Mouse (Mus musculus) adrenal gland, postnatal 10 days (tissue): ENCODE measurements around the gene Gm4836. TPM values are rescaled to one million over a fixed set of nuclear protein-coding genes. Genes with fewer than 3 reads are reported as not detected.
"Not testable (repeated sequence)": the region's sequence is repeated elsewhere in the genome, so short reads cannot be mapped to it uniquely, and the experiment has no call there.

ENCODE experiments used
- DNase-seq: peaks from one replicate; pipeline ENCODE4 v3.0.0; 2021; ENCODE audit warnings: mixed read lengths
- long read RNA-seq, 2 experiments: library from polyadenylated mRNA; stranded (forward); transcript quantifications; one replicate each; pipeline ENCODE4 v2.0.0; 2021
- total RNA-seq, 2 experiments: library from RNA; stranded (reverse); gene quantifications; 2 replicates each; pipeline ENCODE4 v1.2.3; 2021

The Gm4836 gene
- not detected for total RNA-seq
- long read RNA-seq, experiment 1 = 0 reads
- long read RNA-seq, experiment 2 = 0 reads

GRCm38 (mm10) chrX:28293532-28293931 lies at the start of gene Gm4836:
Gm4836 (minus strand) TSS chrX:28293632.
- DNase-seq = not testable (repeated sequence)
